Mouse (Mus musculus): ENCODE data around the gene Dbndd1.
"Not testable (repeated sequence)": the region's sequence is repeated elsewhere in the genome, so short reads cannot be mapped to it uniquely, and the experiment has no call there.

Dbndd1 gene

GRCm38 (mm10) chr8:123514781-123515539 lies at the start of gene Dbndd1:
TSS of gene Dbndd1 (minus strand) at chr8:123515463.
- DNase-seq (ENCODE audit: low read depth, low spot score) = peak; percentile 73

- not testable (repeated sequence) for DNase-seq (ENCODE audit: low read depth, low spot score)
Measured at GRCm38 (mm10) chr8:123564221-123564620, 49.0 kb upstream of the Dbndd1 start.

- DNase-seq (ENCODE audit: low read depth, low spot score) = not testable (repeated sequence)
Measured at GRCm38 (mm10) chr8:123537641-123538040, 22.4 kb upstream of the Dbndd1 start.

GRCm38 (mm10) chr8:123536990-123537380 lies 21.7 kb upstream of the Dbndd1 start:
- DNase-seq (ENCODE audit: low read depth, low spot score) = no peak

- no peak for DNase-seq (ENCODE audit: low read depth, low spot score)
Measured at GRCm38 (mm10) chr8:123536242-123536989, 21.2 kb upstream of the Dbndd1 start.

GRCm38 (mm10) chr8:123527720-123528489 lies 12.6 kb upstream of the Dbndd1 start:
- no peak for DNase-seq (ENCODE audit: low read depth, low spot score)

- not testable (repeated sequence) for DNase-seq (ENCODE audit: low read depth, low spot score)
Measured at GRCm38 (mm10) chr8:123520048-123520447, 4.8 kb upstream of the Dbndd1 start.

GRCm38 (mm10) chr8:123518667-123519066 lies 3.4 kb upstream of the Dbndd1 start, which contains the start of gene Gas8:
TSS of gene Gas8 (plus strand) at chr8:123518834.
- DNase-seq (ENCODE audit: low read depth, low spot score) = peak; percentile 90

GRCm38 (mm10) chr8:123518172-123518571 lies 2.9 kb upstream of the Dbndd1 start:
- peak; percentile 19 for DNase-seq (ENCODE audit: low read depth, low spot score)

GRCm38 (mm10) chr8:123516596-123516995 lies 1.3 kb upstream of the Dbndd1 start:
- DNase-seq (ENCODE audit: low read depth, low spot score) = no peak

- no peak for DNase-seq (ENCODE audit: low read depth, low spot score)
Measured at GRCm38 (mm10) chr8:123515540-123515897, 256 bp upstream of the Dbndd1 start.

GRCm38 (mm10) chr8:123514136-123514535 lies 1.1 kb downstream of the Dbndd1 start:
- DNase-seq (ENCODE audit: low read depth, low spot score) = no peak

- no peak for DNase-seq (ENCODE audit: low read depth, low spot score)
Measured at GRCm38 (mm10) chr8:123510819-123511218, 4.4 kb downstream of the Dbndd1 start.

GRCm38 (mm10) chr8:123507153-123507552 lies 8.1 kb downstream of the Dbndd1 start:
- no peak for DNase-seq (ENCODE audit: low read depth, low spot score)

GRCm38 (mm10) chr8:123505695-123506094 lies 9.6 kb downstream of the Dbndd1 start:
- no peak for DNase-seq (ENCODE audit: low read depth, low spot score)

- no peak for DNase-seq (ENCODE audit: low read depth, low spot score)
Measured at GRCm38 (mm10) chr8:123505267-123505666, 10.0 kb downstream of the Dbndd1 start.

GRCm38 (mm10) chr8:123504591-123505195 lies 10.6 kb downstream of the Dbndd1 start:
- no peak for DNase-seq (ENCODE audit: low read depth, low spot score)

GRCm38 (mm10) chr8:123503801-123504467 lies 11.3 kb downstream of the Dbndd1 start:
- peak; percentile 24 for DNase-seq (ENCODE audit: low read depth, low spot score)

GRCm38 (mm10) chr8:123502192-123502591 lies 13.1 kb downstream of the Dbndd1 start:
- no peak for DNase-seq (ENCODE audit: low read depth, low spot score)

- no peak for DNase-seq (ENCODE audit: low read depth, low spot score)
Measured at GRCm38 (mm10) chr8:123499556-123499955, 15.7 kb downstream of the Dbndd1 start.

GRCm38 (mm10) chr8:123498963-123499362 lies 16.3 kb downstream of the Dbndd1 start:
- no peak for DNase-seq (ENCODE audit: low read depth, low spot score)
